Mouse (Mus musculus): ENCODE results near the gene Lsm7. TPM values are rescaled to one million over a fixed set of nuclear protein-coding genes. Genes with fewer than 3 reads are reported as not detected.
A peak's percentile ranks its signal among the peaks of the same experiment; 100 is the strongest.

Gene Lsm7
- polyA plus RNA-seq, 1 experiment from 2014 or later = 104 TPM

DNA sequence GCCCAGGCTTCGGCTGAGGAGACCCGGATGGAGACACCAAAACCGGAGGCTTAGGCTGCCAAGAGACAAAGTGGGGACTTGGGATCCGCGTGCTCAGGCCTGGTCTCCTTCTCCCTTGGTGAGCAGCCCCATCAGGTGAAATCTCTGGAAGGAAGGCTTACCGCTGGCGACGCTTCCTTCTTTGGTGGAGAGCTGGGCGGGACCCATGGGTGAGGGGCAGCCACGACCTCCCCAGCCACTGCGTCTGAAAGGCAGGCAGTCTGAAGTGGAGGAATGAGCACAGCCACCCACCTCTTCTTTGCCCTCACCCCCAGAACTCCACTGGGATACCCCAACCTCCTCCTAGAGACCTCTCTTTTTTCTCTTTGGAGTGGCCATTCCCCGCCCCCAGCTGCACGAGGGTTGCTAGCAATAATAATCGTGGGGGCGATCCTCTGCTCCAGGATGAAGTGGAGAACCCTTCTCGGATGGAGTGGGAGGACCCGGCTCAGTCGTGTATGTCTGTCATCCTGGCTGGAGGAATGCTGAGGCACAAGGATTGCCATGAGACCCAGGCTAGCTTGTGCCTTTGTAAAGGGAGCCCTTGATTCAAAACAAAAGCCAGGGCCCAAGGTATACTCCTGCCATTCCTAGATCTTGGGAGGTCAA is 45.9 kb downstream of the Lsm7 start:
- Histone ChIP-seq H3K4me3 (ENCODE audit: low read depth, low read length) (peak overlapping the region; percentile 8; the same call in 1 of the 2 replicates), H3K36me3 (replicated peaks; ENCODE audit: insufficient read depth, low read length) (peaks cover 13% of the 10 kb centered on the region; the same call in 1 of the 2 replicates), H3K27ac (ENCODE audit: low read depth) (no peak overlapping the region), H3K9me3 (ENCODE audit: low read length) (no peaks in the 10 kb centered on the region), H3K4me2 (ENCODE audit: low read depth, low read length) (peak overlapping the region; percentile 44), H3K27me3 (ENCODE audit: insufficient read depth, low read length) (peaks cover 32% of the 10 kb centered on the region), H3K9ac (replicated peaks) (no peak overlapping the region), H3K4me1 (ENCODE audit: insufficient read depth) (peaks cover 27% of the 10 kb centered on the region)
- 13% methylated on average over 18 of the region's 18 CpGs for WGBS (ENCODE audit: insufficient replicate concordance)
- ATAC-seq = no peak
- no peak for DNase-seq
- no peak for TF ChIP-seq CTCF (IDR thresholded peaks at IDR 0.05; ENCODE audit: low read depth)
- TF ChIP-seq EP300 (IDR thresholded peaks at IDR 0.05; ENCODE audit: low read depth) = no peak

DNA sequence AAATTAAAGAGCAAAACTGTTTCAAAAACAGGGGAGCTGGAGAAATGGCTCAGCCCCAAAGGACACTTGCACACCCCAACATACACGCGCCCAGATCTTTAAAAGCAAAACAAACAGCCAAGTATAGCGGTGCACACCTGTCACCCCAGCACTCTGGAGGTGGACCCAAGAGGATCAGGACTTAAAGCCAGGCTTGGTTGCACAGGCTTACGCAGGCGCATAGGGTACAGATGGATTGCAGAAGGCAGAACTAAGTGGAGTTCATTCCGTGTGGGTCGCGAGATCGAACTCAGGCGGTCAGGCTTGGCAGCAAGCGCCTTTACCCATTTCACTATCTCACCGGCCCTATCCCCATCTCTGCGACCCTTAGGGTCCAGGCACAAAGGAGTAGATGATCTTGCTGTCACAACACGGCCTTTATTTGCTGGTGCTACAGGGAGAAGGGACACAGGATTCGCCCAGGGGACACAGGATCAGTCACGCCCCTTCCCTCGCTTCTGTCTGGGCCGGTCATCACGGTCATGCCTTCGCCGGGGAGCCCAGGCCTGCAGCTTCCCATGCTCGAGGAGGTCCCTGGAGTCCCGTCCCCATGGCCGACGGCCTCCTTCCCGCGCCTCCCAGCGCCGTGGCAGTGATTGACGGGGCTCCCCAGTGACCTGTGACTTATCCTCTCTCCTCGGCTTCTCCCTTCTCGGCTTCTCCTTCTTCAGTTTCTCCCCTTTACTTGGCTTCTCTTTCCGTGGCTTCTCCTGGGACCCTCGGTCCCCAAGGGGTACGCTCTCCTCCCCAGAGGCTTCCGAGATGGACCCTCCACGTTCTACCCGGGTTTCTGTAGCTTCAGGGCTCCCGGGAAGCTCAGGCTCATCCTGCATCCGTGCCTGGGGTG is 46.7 kb downstream of the Lsm7 start:
- Histone ChIP-seq H3K4me3 (ENCODE audit: low read depth, low read length) (peak overlapping the region; percentile 8; the same call in 1 of the 2 replicates), H3K4me1 (ENCODE audit: insufficient read depth) (peaks cover 27% of the 10 kb centered on the region), H3K9me3 (ENCODE audit: low read length) (no peaks in the 10 kb centered on the region), H3K9ac (replicated peaks) (0 out of 2 replicates have a peak overlapping the region, but pooled peaks have one; percentile 21), H3K36me3 (replicated peaks; ENCODE audit: insufficient read depth, low read length) (peaks cover 21% of the 10 kb centered on the region), H3K27me3 (ENCODE audit: insufficient read depth, low read length) (peaks cover 32% of the 10 kb centered on the region), H3K27ac (ENCODE audit: low read depth) (no peak overlapping the region), H3K4me2 (ENCODE audit: low read depth, low read length) (peak overlapping the region; percentile 76)
- 23% methylated on average over 40 of the region's 40 CpGs for WGBS (ENCODE audit: insufficient replicate concordance)
- no peak for ATAC-seq
- TF ChIP-seq EP300 (IDR thresholded peaks at IDR 0.05; ENCODE audit: low read depth) = no peak
- TF ChIP-seq CTCF (IDR thresholded peaks at IDR 0.05; ENCODE audit: low read depth) = no peak
- DNase-seq = no peak

DNA sequence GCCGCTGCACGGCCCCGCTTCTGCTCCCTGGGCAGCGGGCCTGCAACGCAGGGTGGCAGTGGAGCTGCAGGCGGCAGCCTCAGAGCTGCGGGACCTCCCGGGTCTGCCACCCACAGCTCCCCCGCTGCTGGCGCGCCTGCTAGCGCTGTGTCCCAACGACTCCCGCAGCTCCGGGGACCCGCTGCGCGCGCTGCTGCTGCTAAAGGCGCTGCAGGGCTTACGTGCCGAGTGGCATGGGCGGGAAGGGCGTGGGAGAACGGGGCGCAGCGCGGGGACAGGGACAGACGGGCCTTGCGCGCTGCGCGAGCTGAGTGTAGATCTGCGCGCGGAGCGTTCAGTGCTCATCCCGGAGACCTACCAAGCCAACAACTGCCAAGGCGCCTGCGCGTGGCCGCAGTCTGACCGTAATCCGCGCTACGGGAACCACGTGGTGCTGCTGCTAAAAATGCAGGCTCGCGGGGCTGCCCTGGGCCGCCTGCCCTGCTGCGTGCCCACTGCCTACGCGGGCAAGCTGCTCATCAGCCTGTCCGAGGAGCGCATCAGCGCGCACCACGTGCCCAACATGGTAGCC is 47.9 kb downstream of the Lsm7 start:
- TF ChIP-seq CTCF (IDR thresholded peaks at IDR 0.05; ENCODE audit: low read depth) (0 out of 2 replicates have a peak, but pooled peaks have one; percentile 12), EP300 (IDR thresholded peaks at IDR 0.05; ENCODE audit: low read depth) (no peak)
- peak; percentile 66 for DNase-seq
- peaks cover 32% of the 10 kb centered on the region for H3K27me3 ChIP-seq (ENCODE audit: insufficient read depth, low read length)
- no peak overlapping the region; the same call in 1 of the 2 replicates for H3K9ac ChIP-seq (replicated peaks)
- ATAC-seq = peak; percentile 55
- H3K36me3 ChIP-seq (replicated peaks; ENCODE audit: insufficient read depth, low read length) = peaks cover 32% of the 10 kb centered on the region
- 5% methylated on average over 53 of the region's 58 CpGs for WGBS (ENCODE audit: insufficient replicate concordance)
- H3K4me3 ChIP-seq (ENCODE audit: low read depth, low read length) = peak overlapping the region; percentile 32
- peak overlapping the region; percentile 76 for H3K4me2 ChIP-seq (ENCODE audit: low read depth, low read length)
- no peak overlapping the region for H3K27ac ChIP-seq (ENCODE audit: low read depth)
- no peaks in the 10 kb centered on the region for H3K9me3 ChIP-seq (ENCODE audit: low read length)
- peaks cover 27% of the 10 kb centered on the region for H3K4me1 ChIP-seq (ENCODE audit: insufficient read depth)

DNA sequence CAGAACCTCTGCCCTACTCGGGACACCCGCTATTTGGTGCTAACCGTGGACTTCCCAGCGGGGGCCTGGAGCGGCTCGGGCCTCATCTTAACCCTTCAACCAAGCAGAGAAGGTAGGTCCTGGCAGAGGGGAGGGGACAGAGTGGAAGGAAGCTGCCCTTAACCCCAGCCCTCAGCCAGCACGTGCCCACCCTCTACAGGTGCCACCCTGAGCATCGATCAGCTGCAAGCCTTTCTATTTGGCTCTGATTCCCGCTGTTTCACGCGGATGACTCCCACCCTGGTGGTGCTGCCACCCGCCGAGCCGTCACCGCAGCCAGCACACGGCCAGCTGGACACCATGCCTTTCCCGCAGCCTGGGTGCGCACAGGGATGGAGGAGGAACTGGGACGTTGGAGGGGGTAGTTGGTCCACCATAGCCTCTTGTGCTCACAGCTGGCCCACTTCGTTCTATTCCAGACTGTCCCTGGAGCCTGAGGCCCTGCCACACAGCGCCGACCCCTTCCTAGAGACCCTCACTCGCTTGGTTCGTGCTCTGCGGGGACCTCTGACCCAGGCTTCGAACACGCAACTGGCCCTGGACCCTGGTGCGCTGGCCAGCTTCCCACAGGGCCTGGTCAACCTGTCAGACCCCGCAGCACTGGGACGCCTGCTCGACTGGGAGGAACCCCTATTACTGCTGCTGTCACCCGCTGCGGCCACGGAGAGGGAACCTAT is 48.5 kb downstream of the Lsm7 start:
- Histone ChIP-seq H3K4me3 (ENCODE audit: low read depth, low read length) (peak overlapping the region; percentile 32), H3K4me1 (ENCODE audit: insufficient read depth) (peaks cover 27% of the 10 kb centered on the region), H3K9me3 (ENCODE audit: low read length) (no peaks in the 10 kb centered on the region), H3K4me2 (ENCODE audit: low read depth, low read length) (peak overlapping the region; percentile 76), H3K36me3 (replicated peaks; ENCODE audit: insufficient read depth, low read length) (peaks cover 39% of the 10 kb centered on the region), H3K27me3 (ENCODE audit: insufficient read depth, low read length) (peaks cover 32% of the 10 kb centered on the region), H3K9ac (replicated peaks) (no peak overlapping the region), H3K27ac (ENCODE audit: low read depth) (no peak overlapping the region)
- no peak for DNase-seq
- 52% methylated on average over 34 of the region's 34 CpGs for WGBS (ENCODE audit: insufficient replicate concordance)
- TF ChIP-seq CTCF (IDR thresholded peaks at IDR 0.05; ENCODE audit: low read depth) = no peak
- no peak for TF ChIP-seq EP300 (IDR thresholded peaks at IDR 0.05; ENCODE audit: low read depth)
- ATAC-seq = peak; percentile 5

DNA sequence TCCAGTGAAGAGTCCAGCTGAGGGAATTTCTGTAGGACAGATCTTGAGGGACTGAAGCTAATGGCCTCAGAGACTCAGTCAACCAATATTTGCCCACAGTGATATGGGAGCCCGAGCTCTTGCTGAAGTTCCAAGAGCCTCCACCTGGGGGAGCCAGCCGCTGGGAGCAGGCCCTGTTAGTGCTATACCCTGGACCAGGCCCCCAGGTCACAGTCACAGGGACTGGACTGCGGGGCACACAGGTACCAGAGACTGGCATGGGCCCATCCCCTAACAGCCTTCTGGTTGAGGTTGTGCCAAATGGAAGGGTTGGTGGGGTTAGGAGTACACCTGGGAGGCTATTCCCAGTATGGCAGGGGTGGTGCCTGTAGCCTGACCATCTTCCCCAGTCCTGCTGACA is 49.1 kb downstream of the Lsm7 start:
- Histone ChIP-seq H3K27me3 (ENCODE audit: insufficient read depth, low read length) (peaks cover 32% of the 10 kb centered on the region), H3K4me1 (ENCODE audit: insufficient read depth) (peaks cover 27% of the 10 kb centered on the region), H3K36me3 (replicated peaks; ENCODE audit: insufficient read depth, low read length) (peaks cover 44% of the 10 kb centered on the region), H3K9ac (replicated peaks) (no peak overlapping the region), H3K4me2 (ENCODE audit: low read depth, low read length) (no peak overlapping the region), H3K9me3 (ENCODE audit: low read length) (no peaks in the 10 kb centered on the region), H3K27ac (ENCODE audit: low read depth) (no peak overlapping the region), H3K4me3 (ENCODE audit: low read depth, low read length) (no peak overlapping the region)
- TF ChIP-seq EP300 (IDR thresholded peaks at IDR 0.05; ENCODE audit: low read depth) = no peak
- TF ChIP-seq CTCF (IDR thresholded peaks at IDR 0.05; ENCODE audit: low read depth) = peak; percentile 91
- WGBS (ENCODE audit: insufficient replicate concordance) = 10% methylated on average over 3 of the region's 3 CpGs
- DNase-seq (peak; percentile 92), ATAC-seq (peak; percentile 78)
